Mouse (Mus musculus) ovary, postnatal 10 days (tissue): ENCODE measurements around the gene Eif3l.

Experiments used
- DNase-seq: peaks from one replicate; pipeline ENCODE4 v3.0.0; 2022; ENCODE audit warnings: low spot score

Eif3l gene

GRCm38 (mm10) chr15:79124331-79124875 is 49.4 kb downstream of the Eif3l start:
- DNase-seq, result no peak

GRCm38 (mm10) chr15:79126217-79126932 is 51.4 kb downstream of the Eif3l start:
- no peak for DNase-seq

- no peak for DNase-seq
Measured at GRCm38 (mm10) chr15:79127101-79127500, 52.1 kb downstream of the Eif3l start.

GRCm38 (mm10) chr15:79128208-79128607 is 53.2 kb downstream of the Eif3l start:
- no peak for DNase-seq

- DNase-seq, result no peak
Measured at GRCm38 (mm10) chr15:79129311-79129710, 54.3 kb downstream of the Eif3l start.

- DNase-seq, result no peak
Measured at GRCm38 (mm10) chr15:79130782-79131181, 55.8 kb downstream of the Eif3l start.

- no peak for DNase-seq
Measured at GRCm38 (mm10) chr15:79131442-79131841, 56.5 kb downstream of the Eif3l start.

GRCm38 (mm10) chr15:79133191-79133661 is 58.2 kb downstream of the Eif3l start:
- DNase-seq, result no peak

- DNase-seq, result no peak
Measured at GRCm38 (mm10) chr15:79134496-79135270, 59.7 kb downstream of the Eif3l start.

GRCm38 (mm10) chr15:79135332-79135731 is 60.4 kb downstream of the Eif3l start:
- no peak for DNase-seq

- no peak for DNase-seq
Measured at GRCm38 (mm10) chr15:79135783-79136575, 61.0 kb downstream of the Eif3l start.

GRCm38 (mm10) chr15:79139640-79140039 is 64.7 kb downstream of the Eif3l start:
- DNase-seq, result no peak

GRCm38 (mm10) chr15:79140866-79141565 is 66.0 kb downstream of the Eif3l start, which contains the start of the genes Polr2f and 1700088E04Rik:
Gene Polr2f (plus strand): TSS chr15:79141009.
Gene 1700088E04Rik (minus strand): TSS chr15:79141253.
- DNase-seq, result peak; percentile 94

GRCm38 (mm10) chr15:79141566-79141917 is 66.6 kb downstream of the Eif3l start:
- no peak for DNase-seq

- DNase-seq, result no peak
Measured at GRCm38 (mm10) chr15:79143316-79143715, 68.3 kb downstream of the Eif3l start.
